Mouse (Mus musculus): Measurements from ENCODE around the gene Syngr1. TPM values are rescaled to one million over a fixed set of nuclear protein-coding genes. Genes with fewer than 3 reads are reported as not detected.
"Not testable (repeated sequence)": the region's sequence is repeated elsewhere in the genome, so short reads cannot be mapped to it uniquely, and the experiment has no call there.

Syngr1 gene
- polyA plus RNA-seq, 1 experiment from 2014 or later = 10.3 TPM

DNA sequence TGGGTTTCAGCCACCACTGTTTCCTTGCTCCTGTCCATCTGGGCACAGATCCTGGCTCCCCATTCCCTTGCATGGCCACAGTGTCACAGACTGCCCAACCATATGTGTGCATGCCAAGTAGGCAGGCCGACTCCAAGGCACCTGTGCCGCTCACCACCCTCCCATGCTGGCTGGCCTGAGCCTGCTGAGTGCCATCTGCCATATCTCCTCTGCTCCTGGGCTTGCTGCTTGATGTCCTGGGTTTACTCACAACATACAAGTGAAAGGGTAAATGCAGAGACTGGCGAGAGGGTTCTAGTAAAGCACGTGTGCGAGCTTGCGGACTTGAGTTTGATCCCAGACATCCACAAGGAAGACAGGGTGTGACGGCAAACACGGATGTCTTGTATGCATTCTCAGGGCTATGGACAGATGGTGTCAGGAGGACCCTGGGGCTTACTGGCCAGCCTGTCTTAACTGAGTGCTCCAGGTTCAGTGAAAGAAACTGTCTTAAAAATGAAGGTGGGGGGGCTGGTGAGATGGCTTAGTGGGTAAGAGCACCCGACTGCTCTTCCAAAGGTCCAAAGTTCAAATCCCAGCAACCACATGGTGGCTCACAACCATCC lies 30.7 kb downstream of the Syngr1 start:
- H3K4me3 ChIP-seq (ENCODE audit: low read depth, low read length) = no peak overlapping the region
- H3K4me2 ChIP-seq (ENCODE audit: low read depth, low read length) = no peak overlapping the region
- H3K36me3 ChIP-seq (replicated peaks; ENCODE audit: insufficient read depth, low read length) = no peaks in the 10 kb centered on the region
- DNase-seq (no peak), ATAC-seq (no peak)
- H3K27me3 ChIP-seq (ENCODE audit: insufficient read depth, low read length) = no peaks in the 10 kb centered on the region
- WGBS (ENCODE audit: insufficient replicate concordance) = 84% methylated on average over 9 of the region's 9 CpGs
- no peaks in the 10 kb centered on the region for H3K9me3 ChIP-seq (ENCODE audit: low read length)
- H3K9ac ChIP-seq (replicated peaks) = no peak overlapping the region
- peaks cover 5% of the 10 kb centered on the region; the same call in 1 of the 2 replicates for H3K4me1 ChIP-seq (ENCODE audit: insufficient read depth)
- H3K27ac ChIP-seq (ENCODE audit: low read depth) = no peak overlapping the region
- TF ChIP-seq CTCF (IDR thresholded peaks at IDR 0.05; ENCODE audit: low read depth) (no peak), EP300 (IDR thresholded peaks at IDR 0.05; ENCODE audit: low read depth) (no peak)

DNA sequence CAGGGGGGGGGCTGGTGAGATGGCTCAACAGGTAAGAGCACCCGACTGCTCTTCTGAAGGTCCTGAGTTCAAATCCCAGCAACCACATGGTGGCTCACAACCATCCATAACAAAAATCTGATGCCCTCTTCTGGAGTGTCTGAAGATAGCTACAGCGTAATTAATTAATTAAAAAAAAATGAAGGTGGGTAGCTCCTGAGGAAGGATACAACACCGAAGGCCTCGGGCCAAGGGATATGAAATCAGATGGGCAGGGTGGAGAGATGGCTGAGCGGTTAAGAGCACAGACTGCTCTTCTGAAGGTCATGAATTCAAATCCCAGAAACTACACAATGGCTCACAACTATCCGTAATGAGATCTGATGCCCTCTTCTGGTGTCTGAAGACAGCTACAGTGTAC lies 31.3 kb downstream of the Syngr1 start:
- not testable (repeated sequence) for DNase-seq; H3K27ac ChIP-seq (ENCODE audit: low read depth); H3K27me3 ChIP-seq (ENCODE audit: insufficient read depth, low read length); H3K4me1 ChIP-seq (ENCODE audit: insufficient read depth); H3K4me3 ChIP-seq (ENCODE audit: low read depth, low read length); ATAC-seq; H3K36me3 ChIP-seq (replicated peaks; ENCODE audit: insufficient read depth, low read length); H3K9ac ChIP-seq (replicated peaks); H3K9me3 ChIP-seq (ENCODE audit: low read length); H3K4me2 ChIP-seq (ENCODE audit: low read depth, low read length)
- 85% methylated on average over 6 of the region's 6 CpGs for WGBS (ENCODE audit: insufficient replicate concordance)

DNA sequence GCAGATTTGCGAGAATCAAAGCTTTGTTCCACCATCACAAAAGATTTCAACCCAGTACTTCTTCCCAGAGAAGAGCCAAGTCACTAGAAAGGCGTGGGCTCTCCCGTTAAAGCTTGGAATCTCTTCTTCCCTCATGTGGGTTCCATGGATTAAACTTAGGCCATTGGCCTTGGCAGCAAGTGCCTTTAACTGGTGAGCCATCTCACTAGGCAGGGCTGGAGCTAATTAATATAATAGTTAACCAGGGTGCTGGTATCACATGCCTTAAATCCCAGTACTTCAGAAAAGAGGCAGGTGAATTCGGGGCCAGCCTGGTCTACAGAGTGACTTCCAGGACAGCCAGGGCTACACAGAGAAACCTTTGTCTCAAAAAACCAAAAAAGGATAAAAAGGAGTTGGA lies 33.5 kb downstream of the Syngr1 start:
- TF ChIP-seq EP300 (IDR thresholded peaks at IDR 0.05; ENCODE audit: low read depth) (no peak), CTCF (IDR thresholded peaks at IDR 0.05; ENCODE audit: low read depth) (no peak)
- H3K36me3 ChIP-seq (replicated peaks; ENCODE audit: insufficient read depth, low read length) = no peaks in the 10 kb centered on the region
- H3K4me1 ChIP-seq (ENCODE audit: insufficient read depth) = peaks cover 4% of the 10 kb centered on the region; the same call in 1 of the 2 replicates
- no peaks in the 10 kb centered on the region for H3K9me3 ChIP-seq (ENCODE audit: low read length)
- no peak for ATAC-seq
- no peak overlapping the region for H3K4me3 ChIP-seq (ENCODE audit: low read depth, low read length)
- no peak overlapping the region for H3K27ac ChIP-seq (ENCODE audit: low read depth)
- no peak for DNase-seq
- no peak overlapping the region for H3K4me2 ChIP-seq (ENCODE audit: low read depth, low read length)
- 86% methylated on average over 4 of the region's 4 CpGs for WGBS (ENCODE audit: insufficient replicate concordance)
- H3K27me3 ChIP-seq (ENCODE audit: insufficient read depth, low read length) = no peaks in the 10 kb centered on the region
- H3K9ac ChIP-seq (replicated peaks) = no peak overlapping the region

DNA sequence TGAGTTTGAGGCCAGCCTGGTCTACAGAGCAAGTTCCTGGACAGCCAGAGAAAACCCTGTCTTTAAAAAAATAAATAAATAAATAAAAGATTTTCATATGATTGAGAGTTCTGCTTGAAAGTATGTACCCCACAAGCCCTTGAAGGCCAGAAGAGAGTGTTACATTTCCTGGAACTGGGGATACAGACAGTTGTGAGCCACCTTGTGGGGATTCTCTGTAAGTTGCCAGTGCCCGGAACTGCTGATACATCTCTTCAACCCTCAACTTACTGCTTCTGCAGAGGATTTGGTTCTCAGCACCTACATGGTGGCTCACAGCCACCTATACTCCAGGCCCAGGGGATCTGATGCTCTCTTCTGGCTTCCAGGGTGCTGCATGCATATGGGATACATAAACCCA lies 36.1 kb downstream of the Syngr1 start:
- 43% methylated on average over 1 of the region's 1 CpGs for WGBS (ENCODE audit: insufficient replicate concordance)
- H3K27me3 ChIP-seq (ENCODE audit: insufficient read depth, low read length) = no peaks in the 10 kb centered on the region
- no peak overlapping the region for H3K9ac ChIP-seq (replicated peaks)
- no peaks in the 10 kb centered on the region for H3K9me3 ChIP-seq (ENCODE audit: low read length)
- DNase-seq = no peak
- H3K27ac ChIP-seq (ENCODE audit: low read depth) = no peak overlapping the region
- H3K4me3 ChIP-seq (ENCODE audit: low read depth, low read length) = no peak overlapping the region
- H3K4me2 ChIP-seq (ENCODE audit: low read depth, low read length) = no peak overlapping the region
- H3K36me3 ChIP-seq (replicated peaks; ENCODE audit: insufficient read depth, low read length) = no peaks in the 10 kb centered on the region
- peak; percentile 58 for TF ChIP-seq CTCF (IDR thresholded peaks at IDR 0.05; ENCODE audit: low read depth)
- TF ChIP-seq EP300 (IDR thresholded peaks at IDR 0.05; ENCODE audit: low read depth) = no peak
- peaks cover 28% of the 10 kb centered on the region for H3K4me1 ChIP-seq (ENCODE audit: insufficient read depth)
- no peak for ATAC-seq

DNA sequence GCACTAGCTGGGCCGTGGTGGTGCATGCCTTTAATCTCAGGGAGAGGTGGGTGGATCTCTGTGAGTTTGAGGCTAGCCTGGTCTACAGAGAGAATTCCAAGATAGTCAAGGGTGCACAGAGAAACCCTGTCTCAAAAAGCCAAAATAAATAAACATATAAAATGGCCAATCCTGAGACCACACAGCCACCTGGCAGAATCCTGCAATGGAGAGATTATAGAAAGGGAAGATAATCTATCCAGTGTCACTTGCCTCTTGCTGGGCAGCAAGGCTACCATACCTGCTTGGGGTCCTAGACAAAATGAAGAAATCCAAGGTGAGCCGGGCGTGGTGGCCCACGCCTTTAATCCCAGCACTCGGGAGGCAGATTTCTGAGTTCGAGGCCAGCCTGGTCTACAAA lies 38.8 kb downstream of the Syngr1 start:
- no peak overlapping the region for H3K4me3 ChIP-seq (ENCODE audit: low read depth, low read length)
- no peak for DNase-seq
- no peak for TF ChIP-seq CTCF (IDR thresholded peaks at IDR 0.05; ENCODE audit: low read depth)
- TF ChIP-seq EP300 (IDR thresholded peaks at IDR 0.05; ENCODE audit: low read depth) = peak; percentile 67
- H3K27me3 ChIP-seq (ENCODE audit: insufficient read depth, low read length) = no peaks in the 10 kb centered on the region
- H3K36me3 ChIP-seq (replicated peaks; ENCODE audit: insufficient read depth, low read length) = no peaks in the 10 kb centered on the region; the same call in 1 of the 2 replicates
- peaks cover 46% of the 10 kb centered on the region for H3K4me1 ChIP-seq (ENCODE audit: insufficient read depth)
- WGBS (ENCODE audit: insufficient replicate concordance) = 69% methylated on average over 6 of the region's 6 CpGs
- H3K4me2 ChIP-seq (ENCODE audit: low read depth, low read length) = peak overlapping the region; percentile 59; the same call in 1 of the 2 replicates
- no peak overlapping the region for H3K9ac ChIP-seq (replicated peaks)
- peak overlapping the region; percentile 99 for H3K27ac ChIP-seq (ENCODE audit: low read depth)
- ATAC-seq = no peak
- no peaks in the 10 kb centered on the region for H3K9me3 ChIP-seq (ENCODE audit: low read length)

DNA sequence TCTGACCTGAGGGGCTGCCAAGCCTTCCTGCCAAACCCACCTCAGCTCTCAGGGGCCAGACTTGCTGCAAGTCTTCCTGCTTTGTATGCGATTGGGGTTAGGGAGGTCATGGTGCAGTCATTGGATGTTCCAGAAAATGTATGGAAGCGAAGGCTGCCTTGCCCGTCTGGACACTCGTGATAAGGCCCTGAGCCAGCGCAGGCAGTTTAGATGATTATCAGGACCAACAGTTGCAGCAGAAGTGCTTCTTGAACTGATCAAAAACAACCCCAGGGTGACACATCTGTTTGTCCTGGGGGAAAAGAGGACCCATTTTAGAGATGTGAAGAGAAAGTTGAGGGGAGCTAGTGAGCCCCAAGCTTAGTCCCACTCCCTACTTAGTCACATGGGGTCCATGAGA lies 39.6 kb downstream of the Syngr1 start:
- no peak overlapping the region for H3K4me3 ChIP-seq (ENCODE audit: low read depth, low read length)

More for the DNA sequence above, 39.6 kb downstream of the Syngr1 start:
- 37% methylated on average over 5 of the region's 5 CpGs for WGBS (ENCODE audit: insufficient replicate concordance)
- no peaks in the 10 kb centered on the region for H3K9me3 ChIP-seq (ENCODE audit: low read length)
- H3K36me3 ChIP-seq (replicated peaks; ENCODE audit: insufficient read depth, low read length) = no peaks in the 10 kb centered on the region; the same call in 1 of the 2 replicates
- TF ChIP-seq EP300 (IDR thresholded peaks at IDR 0.05; ENCODE audit: low read depth) (peak; percentile 99), CTCF (IDR thresholded peaks at IDR 0.05; ENCODE audit: low read depth) (no peak)
- H3K4me2 ChIP-seq (ENCODE audit: low read depth, low read length) = peak overlapping the region; percentile 59
- H3K27ac ChIP-seq (ENCODE audit: low read depth) = peak overlapping the region; percentile 99
- DNase-seq (peak; percentile 76), ATAC-seq (peak; percentile 55)
- H3K9ac ChIP-seq (replicated peaks) = peak overlapping the region; percentile 21; the same call in 1 of the 2 replicates
- peaks cover 49% of the 10 kb centered on the region for H3K4me1 ChIP-seq (ENCODE audit: insufficient read depth)
- no peaks in the 10 kb centered on the region for H3K27me3 ChIP-seq (ENCODE audit: insufficient read depth, low read length)

Data from liver, postnatal 0 days (tissue).